Mouse (Mus musculus): ENCODE measurements at regions not wholly inside any gene's neighbourhood (a gene's known extent, or its start where the extent isn't known, plus 50 kb on each side); places are given as distances from the start of the nearest gene placed in this dataset.
A peak's percentile ranks its signal among the peaks of the same experiment; 100 is the strongest.
"Not testable (repeated sequence)": the region's sequence is repeated elsewhere in the genome, so short reads cannot be mapped to it uniquely, and the experiment has no call there.

DNA sequence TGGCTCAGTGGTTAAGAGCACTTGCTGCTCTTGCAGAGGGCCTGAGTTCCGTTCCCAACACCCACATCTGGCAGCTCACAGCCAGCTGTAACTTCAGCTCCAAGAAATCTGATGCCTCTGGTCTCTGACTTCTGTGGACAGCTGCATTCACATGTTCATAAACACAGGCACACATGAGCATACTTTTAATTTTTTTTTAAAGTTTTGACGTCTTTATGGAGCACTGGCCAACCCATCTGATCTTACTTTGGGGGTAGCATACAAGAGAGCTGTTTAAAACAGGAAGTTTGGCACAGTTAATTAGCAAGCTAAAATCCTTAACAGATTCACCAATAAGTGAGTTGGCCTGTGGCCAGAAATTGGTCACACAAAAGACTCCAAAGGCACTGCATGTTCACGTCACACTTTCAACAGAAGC is 81.2 kb upstream of the Atl2 start:
- no peak for DNase-seq (ENCODE audit: low spot score)

- DNase-seq (ENCODE audit: low spot score): no peak
Measured at GRCm38 (mm10) chr17:79976518-79977100, 80.7 kb upstream of the Atl2 start.

GRCm38 (mm10) chr17:79975997-79976443 is 80.1 kb upstream of the Atl2 start:
- no peak for DNase-seq (ENCODE audit: low spot score)

GRCm38 (mm10) chr17:79975150-79975757 is 79.3 kb upstream of the Atl2 start:
- not testable (repeated sequence) for DNase-seq (ENCODE audit: low spot score)

- DNase-seq (ENCODE audit: low spot score): no peak
Measured at GRCm38 (mm10) chr17:79971721-79972336, 75.9 kb upstream of the Atl2 start.

DNA sequence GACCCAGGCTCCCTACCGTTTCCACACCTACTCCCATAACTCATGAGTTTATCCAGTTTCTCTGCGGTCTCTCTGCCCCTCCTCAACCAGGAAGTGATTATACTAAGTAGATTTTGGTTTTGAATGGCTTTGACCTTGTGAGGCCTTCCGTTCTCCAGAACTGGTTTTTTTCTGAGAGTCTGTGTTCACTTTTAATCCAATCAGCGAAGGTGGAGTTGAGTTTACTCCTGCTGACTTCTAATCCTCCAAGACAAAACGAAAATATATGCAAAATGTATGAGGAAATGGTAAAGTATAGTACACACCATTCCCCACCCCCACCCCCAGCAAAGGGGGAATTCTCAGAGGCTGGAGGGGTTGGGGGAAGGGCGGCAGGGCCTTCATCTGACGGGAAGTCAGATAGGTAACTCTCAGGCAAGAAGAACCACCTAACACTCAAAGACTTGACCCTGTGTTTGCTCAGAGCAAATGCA is 73.6 kb upstream of the Atl2 start:
- DNase-seq (ENCODE audit: low spot score): no peak

- no peak for DNase-seq (ENCODE audit: low spot score)
Measured at GRCm38 (mm10) chr17:79968819-79969218, 72.9 kb upstream of the Atl2 start.

GRCm38 (mm10) chr17:79966981-79967380 is 71.1 kb upstream of the Atl2 start:
- no peak for DNase-seq (ENCODE audit: low spot score)

DNA sequence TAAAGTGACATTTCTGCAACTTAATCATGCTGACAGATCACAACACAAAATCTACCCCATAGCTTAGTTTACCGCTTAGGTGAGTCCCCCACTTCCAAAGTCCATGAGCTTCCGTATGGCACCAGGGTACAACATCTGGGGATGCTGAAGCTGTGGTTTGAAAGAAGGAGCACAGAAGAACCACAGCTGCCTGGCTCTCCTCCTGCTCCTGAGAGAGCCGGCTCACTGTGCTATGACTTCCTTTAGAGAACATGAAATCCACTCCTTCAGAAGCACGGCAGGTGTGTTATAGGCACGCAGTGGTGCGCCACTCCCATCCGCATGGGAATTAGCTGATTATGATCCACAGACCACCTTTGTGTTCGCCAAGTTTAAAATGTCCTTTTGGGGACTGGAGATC is 69.7 kb upstream of the Atl2 start:
- DNase-seq (ENCODE audit: low spot score): no peak

DNA sequence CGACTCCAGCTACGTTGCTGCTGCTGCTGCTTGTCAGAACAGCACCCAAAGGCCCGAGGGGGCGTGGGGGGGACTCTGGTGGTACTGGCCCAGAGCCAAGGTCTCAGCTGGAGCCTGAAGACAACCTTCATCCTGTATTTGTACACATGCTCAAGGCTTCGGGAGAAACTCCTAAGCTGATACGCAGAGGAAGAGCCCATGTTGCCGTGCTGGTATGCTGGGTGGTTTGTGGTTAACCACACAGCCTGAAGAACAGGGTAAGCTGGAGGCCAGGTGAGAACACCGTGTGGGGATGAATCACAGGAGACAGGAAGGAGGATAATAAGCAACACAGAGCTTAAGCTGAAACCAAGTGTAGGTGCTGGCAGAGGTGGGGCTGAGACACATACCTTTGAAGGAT is 68.9 kb upstream of the Atl2 start:
- no peak for DNase-seq (ENCODE audit: low spot score)

DNA sequence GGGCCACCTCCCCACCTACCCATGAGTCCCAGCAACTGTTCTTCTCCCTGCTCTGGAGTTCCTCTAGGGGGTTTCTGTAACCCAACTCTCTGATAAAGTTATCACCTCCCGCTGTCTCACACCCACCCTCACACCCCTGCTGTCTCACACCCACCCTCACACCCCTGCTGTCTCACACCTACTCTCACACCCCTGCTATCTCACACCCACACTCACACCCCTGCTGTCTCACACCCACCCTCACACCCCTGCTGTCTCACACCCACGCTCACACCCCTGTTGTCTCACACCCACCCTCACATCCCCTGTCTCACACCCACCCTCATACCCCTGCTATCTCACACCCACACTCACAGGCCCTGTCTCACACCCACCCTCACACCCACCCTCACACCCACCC is 67.4 kb upstream of the Atl2 start:
- no peak for DNase-seq (ENCODE audit: low spot score)

GRCm38 (mm10) chr17:79961391-79961790 is 65.5 kb upstream of the Atl2 start:
- no peak for DNase-seq (ENCODE audit: low spot score)

DNA sequence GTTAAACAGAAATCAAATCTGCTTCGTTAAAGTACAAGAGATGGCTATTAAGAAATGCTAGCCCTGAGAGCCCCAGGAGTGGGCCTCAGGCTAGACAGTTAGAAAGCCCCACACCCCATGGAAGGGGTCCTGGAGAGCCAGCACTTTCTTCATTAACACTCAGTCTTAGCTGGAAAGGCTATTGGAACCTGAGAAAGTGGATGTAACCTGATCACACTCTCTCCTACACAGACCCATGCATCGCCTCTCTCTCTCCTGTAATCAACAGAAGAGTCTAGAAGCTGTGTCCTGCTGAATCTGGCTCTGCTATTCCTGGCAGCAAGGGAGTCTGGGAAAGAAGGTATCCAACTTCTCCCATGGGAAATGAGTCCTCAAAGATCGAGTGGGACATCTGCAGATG is 64.8 kb upstream of the Atl2 start:
- no peak for DNase-seq (ENCODE audit: low spot score)

GRCm38 (mm10) chr17:79955267-79955666 is 59.3 kb upstream of the Atl2 start:
- DNase-seq (ENCODE audit: low spot score): no peak

DNA sequence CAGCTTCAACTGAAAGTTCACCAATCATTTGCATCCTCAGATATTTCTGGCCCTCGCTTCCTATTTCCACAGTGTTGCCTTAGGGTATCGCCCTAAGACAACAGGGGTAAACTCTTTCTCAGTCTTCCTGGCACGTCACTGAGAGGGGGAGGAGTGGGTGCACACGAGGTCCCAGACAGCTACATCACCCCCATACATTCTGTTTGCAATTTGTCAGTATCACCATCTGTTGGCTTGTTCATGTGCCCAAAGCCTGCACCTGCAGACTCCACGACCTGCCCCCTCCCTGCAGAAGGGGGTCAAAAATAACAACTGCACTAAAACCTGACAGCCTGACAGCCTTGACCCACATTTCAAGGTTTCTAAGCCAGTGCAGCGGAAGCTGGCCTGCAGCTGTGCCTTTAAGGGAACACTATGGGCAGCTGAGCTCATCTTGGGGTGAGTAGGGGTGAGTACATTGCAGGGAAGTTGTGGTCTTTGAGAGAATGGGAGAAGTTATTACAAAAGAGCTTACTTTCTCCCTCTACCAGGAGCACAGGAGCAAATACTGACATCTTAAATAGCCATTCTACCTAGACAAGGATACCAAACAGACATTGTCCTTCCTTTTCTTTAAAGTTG is 58.8 kb upstream of the Atl2 start:
- no peak for DNase-seq (ENCODE audit: low spot score)

DNA sequence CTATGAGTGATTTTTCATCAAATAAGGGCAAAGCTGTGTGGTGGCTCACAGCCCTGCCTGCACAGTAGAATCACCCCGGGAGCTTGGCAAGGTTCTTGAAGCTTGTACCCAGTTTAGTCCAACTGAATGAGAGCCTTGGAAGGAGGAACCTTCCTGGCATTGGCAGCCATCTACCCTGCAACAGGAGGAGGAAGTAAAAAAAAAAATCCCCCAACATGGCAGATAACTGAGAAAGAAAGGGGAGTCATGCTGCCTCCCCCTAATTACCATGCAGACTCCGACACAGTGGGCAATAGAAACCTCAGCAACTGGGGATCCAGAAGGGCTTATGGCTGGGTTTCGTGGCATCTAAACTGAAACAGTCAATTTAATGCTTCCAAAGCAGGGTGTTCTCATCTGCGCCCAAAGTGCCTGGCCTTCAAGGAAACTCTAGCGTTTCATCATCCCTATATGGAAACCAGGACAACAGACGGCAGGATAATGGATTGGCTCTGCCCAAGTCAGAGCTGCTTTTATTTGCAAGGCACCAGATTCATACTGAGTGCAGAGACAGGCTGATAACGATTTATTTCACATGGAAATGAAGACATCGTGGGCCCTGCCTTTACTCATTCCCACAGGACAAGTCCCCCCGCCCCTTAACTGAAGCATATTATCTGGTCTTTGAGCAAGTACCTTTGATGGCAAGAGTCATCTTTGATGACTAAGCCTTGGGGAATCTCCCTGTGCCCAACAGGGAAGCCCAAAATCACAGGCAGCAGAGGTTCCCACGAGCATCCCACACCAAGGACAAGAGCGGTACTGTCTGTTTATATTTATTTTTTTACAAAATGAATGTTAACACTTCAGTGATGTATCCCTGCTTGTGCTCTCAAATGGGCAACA is 52.9 kb upstream of the Atl2 start:
- peak; percentile 17 for DNase-seq (ENCODE audit: low spot score)
